Mouse (Mus musculus): Measurements from ENCODE around the gene Dazap1. TPM values are rescaled to one million over a fixed set of nuclear protein-coding genes. Genes with fewer than 3 reads are reported as not detected.

Dazap1 gene
- polyA plus RNA-seq, 1 experiment from 2014 or later = 42.5 TPM

- ATAC-seq (ENCODE audit: low FRiP score, low TSS enrichment) = no peak
- WGBS = 91% methylated on average over 3 of the region's 3 CpGs
- no peak overlapping the region for H3K9ac ChIP-seq (replicated peaks; ENCODE audit: low read length)
- DNase-seq = no peak
- peaks cover 57% of the 10 kb centered on the region for H3K36me3 ChIP-seq (ENCODE audit: control insufficient read depth, insufficient read depth, low read length)
- no peaks in the 10 kb centered on the region for H3K27me3 ChIP-seq (ENCODE audit: control insufficient read depth, insufficient read depth, low read length)
- H3K4me3 ChIP-seq (replicated peaks; ENCODE audit: low read depth, low read length) = no peak overlapping the region
- H3K9me3 ChIP-seq (ENCODE audit: control insufficient read depth, low read length) = no peaks in the 10 kb centered on the region
- no peaks in the 10 kb centered on the region for H3K4me1 ChIP-seq (ENCODE audit: control insufficient read depth, insufficient read depth, low read length)
- no peak overlapping the region for H3K4me2 ChIP-seq (ENCODE audit: low read length)
- no peak overlapping the region for H3K27ac ChIP-seq (replicated peaks; ENCODE audit: low read depth, low read length)
Measured at GRCm38 (mm10) chr10:80273847-80274246, 12.6 kb downstream of the Dazap1 start.

- no peaks in the 10 kb centered on the region for H3K27me3 ChIP-seq (ENCODE audit: control insufficient read depth, insufficient read depth, low read length)
- 85% methylated on average over 5 of the region's 5 CpGs for WGBS
- H3K4me2 ChIP-seq (ENCODE audit: low read length) = no peak overlapping the region
- H3K4me1 ChIP-seq (ENCODE audit: control insufficient read depth, insufficient read depth, low read length) = no peaks in the 10 kb centered on the region
- no peak overlapping the region for H3K9ac ChIP-seq (replicated peaks; ENCODE audit: low read length)
- DNase-seq = no peak
- no peak overlapping the region for H3K27ac ChIP-seq (replicated peaks; ENCODE audit: low read depth, low read length)
- ATAC-seq (ENCODE audit: low FRiP score, low TSS enrichment) = no peak
- no peaks in the 10 kb centered on the region for H3K9me3 ChIP-seq (ENCODE audit: control insufficient read depth, low read length)
- peaks cover 81% of the 10 kb centered on the region for H3K36me3 ChIP-seq (ENCODE audit: control insufficient read depth, insufficient read depth, low read length)
- no peak overlapping the region for H3K4me3 ChIP-seq (replicated peaks; ENCODE audit: low read depth, low read length)
Measured at GRCm38 (mm10) chr10:80276238-80276637, 15.0 kb downstream of the Dazap1 start.

- Histone ChIP-seq H3K4me3 (replicated peaks; ENCODE audit: low read depth, low read length) (no peak overlapping the region), H3K27me3 (ENCODE audit: control insufficient read depth, insufficient read depth, low read length) (no peaks in the 10 kb centered on the region), H3K4me1 (ENCODE audit: control insufficient read depth, insufficient read depth, low read length) (no peaks in the 10 kb centered on the region), H3K9me3 (ENCODE audit: control insufficient read depth, low read length) (no peaks in the 10 kb centered on the region), H3K36me3 (ENCODE audit: control insufficient read depth, insufficient read depth, low read length) (peaks cover 91% of the 10 kb centered on the region), H3K27ac (replicated peaks; ENCODE audit: low read depth, low read length) (no peak overlapping the region), H3K4me2 (ENCODE audit: low read length) (no peak overlapping the region), H3K9ac (replicated peaks; ENCODE audit: low read length) (no peak overlapping the region)
- 95% methylated on average over 9 of the region's 9 CpGs for WGBS
- no peak for ATAC-seq (ENCODE audit: low FRiP score, low TSS enrichment)
- no peak for DNase-seq
Measured at GRCm38 (mm10) chr10:80278390-80278789, 17.1 kb downstream of the Dazap1 start.

- Histone ChIP-seq H3K4me1 (ENCODE audit: control insufficient read depth, insufficient read depth, low read length) (no peaks in the 10 kb centered on the region), H3K9me3 (ENCODE audit: control insufficient read depth, low read length) (no peaks in the 10 kb centered on the region), H3K27me3 (ENCODE audit: control insufficient read depth, insufficient read depth, low read length) (no peaks in the 10 kb centered on the region), H3K4me2 (ENCODE audit: low read length) (no peak overlapping the region), H3K9ac (replicated peaks; ENCODE audit: low read length) (no peak overlapping the region), H3K27ac (replicated peaks; ENCODE audit: low read depth, low read length) (no peak overlapping the region), H3K4me3 (replicated peaks; ENCODE audit: low read depth, low read length) (no peak overlapping the region), H3K36me3 (ENCODE audit: control insufficient read depth, insufficient read depth, low read length) (peaks cover 94% of the 10 kb centered on the region)
- ATAC-seq (ENCODE audit: low FRiP score, low TSS enrichment) (no peak), DNase-seq (no peak)
- WGBS = 94% methylated on average over 12 of the region's 12 CpGs
Measured at GRCm38 (mm10) chr10:80279273-80279672, 18.0 kb downstream of the Dazap1 start.

- Histone ChIP-seq H3K9me3 (ENCODE audit: control insufficient read depth, low read length) (no peaks in the 10 kb centered on the region), H3K27ac (replicated peaks; ENCODE audit: low read depth, low read length) (no peak overlapping the region)
Measured at GRCm38 (mm10) chr10:80281304-80281703, 20.0 kb downstream of the Dazap1 start.

GRCm38 (mm10) chr10:80281921-80282371 is 20.7 kb downstream of the Dazap1 start:
- Histone ChIP-seq H3K4me3 (replicated peaks; ENCODE audit: low read depth, low read length) (no peak overlapping the region), H3K9ac (replicated peaks; ENCODE audit: low read length) (no peak overlapping the region; the same call in 1 of the 2 replicates), H3K27me3 (ENCODE audit: control insufficient read depth, insufficient read depth, low read length) (no peaks in the 10 kb centered on the region), H3K4me2 (ENCODE audit: low read length) (no peak overlapping the region), H3K9me3 (ENCODE audit: control insufficient read depth, low read length) (no peaks in the 10 kb centered on the region), H3K36me3 (ENCODE audit: control insufficient read depth, insufficient read depth, low read length) (peaks cover 96% of the 10 kb centered on the region), H3K27ac (replicated peaks; ENCODE audit: low read depth, low read length) (no peak overlapping the region), H3K4me1 (ENCODE audit: control insufficient read depth, insufficient read depth, low read length) (no peaks in the 10 kb centered on the region)
- ATAC-seq (ENCODE audit: low FRiP score, low TSS enrichment) = peak; percentile 13; the same call in 1 of the 2 replicates
- WGBS = 57% methylated on average over 8 of the region's 8 CpGs
- peak; percentile 39 for DNase-seq

More at GRCm38 (mm10) chr10:80281304-80281703, 20.0 kb downstream of the Dazap1 start:
- DNase-seq (no peak), ATAC-seq (ENCODE audit: low FRiP score, low TSS enrichment) (no peak)
- H3K27me3 ChIP-seq (ENCODE audit: control insufficient read depth, insufficient read depth, low read length) = no peaks in the 10 kb centered on the region
- no peak overlapping the region for H3K4me3 ChIP-seq (replicated peaks; ENCODE audit: low read depth, low read length)
- peaks cover 96% of the 10 kb centered on the region for H3K36me3 ChIP-seq (ENCODE audit: control insufficient read depth, insufficient read depth, low read length)
- no peaks in the 10 kb centered on the region for H3K4me1 ChIP-seq (ENCODE audit: control insufficient read depth, insufficient read depth, low read length)
- WGBS = 80% methylated on average over 7 of the region's 7 CpGs
- H3K9ac ChIP-seq (replicated peaks; ENCODE audit: low read length) = no peak overlapping the region; the same call in 1 of the 2 replicates
- H3K4me2 ChIP-seq (ENCODE audit: low read length) = no peak overlapping the region

GRCm38 (mm10) chr10:80282481-80283441 is 21.5 kb downstream of the Dazap1 start:
- H3K9ac ChIP-seq (replicated peaks; ENCODE audit: low read length) = no peak overlapping the region; the same call in 1 of the 2 replicates

GRCm38 (mm10) chr10:80285222-80286070 is 24.2 kb downstream of the Dazap1 start:
- no peak for ATAC-seq (ENCODE audit: low FRiP score, low TSS enrichment)
- 74% methylated on average over 15 of the region's 15 CpGs for WGBS
- no peak overlapping the region for H3K9ac ChIP-seq (replicated peaks; ENCODE audit: low read length)

More at GRCm38 (mm10) chr10:80282481-80283441, 21.5 kb downstream of the Dazap1 start:
- DNase-seq (no peak), ATAC-seq (ENCODE audit: low FRiP score, low TSS enrichment) (no peak)
- no peaks in the 10 kb centered on the region for H3K4me1 ChIP-seq (ENCODE audit: control insufficient read depth, insufficient read depth, low read length)
- no peaks in the 10 kb centered on the region for H3K27me3 ChIP-seq (ENCODE audit: control insufficient read depth, insufficient read depth, low read length)
- H3K27ac ChIP-seq (replicated peaks; ENCODE audit: low read depth, low read length) = no peak overlapping the region
- H3K36me3 ChIP-seq (ENCODE audit: control insufficient read depth, insufficient read depth, low read length) = peaks cover 96% of the 10 kb centered on the region
- no peak overlapping the region for H3K4me3 ChIP-seq (replicated peaks; ENCODE audit: low read depth, low read length)
- H3K9me3 ChIP-seq (ENCODE audit: control insufficient read depth, low read length) = no peaks in the 10 kb centered on the region
- H3K4me2 ChIP-seq (ENCODE audit: low read length) = no peak overlapping the region
- 90% methylated on average over 20 of the region's 20 CpGs for WGBS

More at GRCm38 (mm10) chr10:80285222-80286070, 24.2 kb downstream of the Dazap1 start:
- Histone ChIP-seq H3K4me3 (replicated peaks; ENCODE audit: low read depth, low read length) (no peak overlapping the region), H3K4me2 (ENCODE audit: low read length) (no peak overlapping the region), H3K36me3 (ENCODE audit: control insufficient read depth, insufficient read depth, low read length) (peaks cover 84% of the 10 kb centered on the region), H3K27ac (replicated peaks; ENCODE audit: low read depth, low read length) (no peak overlapping the region), H3K4me1 (ENCODE audit: control insufficient read depth, insufficient read depth, low read length) (no peaks in the 10 kb centered on the region), H3K9me3 (ENCODE audit: control insufficient read depth, low read length) (no peaks in the 10 kb centered on the region), H3K27me3 (ENCODE audit: control insufficient read depth, insufficient read depth, low read length) (no peaks in the 10 kb centered on the region)
- no peak for DNase-seq
